Mouse (Mus musculus): ENCODE results near the gene Slc39a9. TPM values are rescaled to one million over a fixed set of nuclear protein-coding genes. Genes with fewer than 3 reads are reported as not detected.

Slc39a9 gene
- polyA plus RNA-seq, 1 experiment: 32.1 TPM

DNA sequence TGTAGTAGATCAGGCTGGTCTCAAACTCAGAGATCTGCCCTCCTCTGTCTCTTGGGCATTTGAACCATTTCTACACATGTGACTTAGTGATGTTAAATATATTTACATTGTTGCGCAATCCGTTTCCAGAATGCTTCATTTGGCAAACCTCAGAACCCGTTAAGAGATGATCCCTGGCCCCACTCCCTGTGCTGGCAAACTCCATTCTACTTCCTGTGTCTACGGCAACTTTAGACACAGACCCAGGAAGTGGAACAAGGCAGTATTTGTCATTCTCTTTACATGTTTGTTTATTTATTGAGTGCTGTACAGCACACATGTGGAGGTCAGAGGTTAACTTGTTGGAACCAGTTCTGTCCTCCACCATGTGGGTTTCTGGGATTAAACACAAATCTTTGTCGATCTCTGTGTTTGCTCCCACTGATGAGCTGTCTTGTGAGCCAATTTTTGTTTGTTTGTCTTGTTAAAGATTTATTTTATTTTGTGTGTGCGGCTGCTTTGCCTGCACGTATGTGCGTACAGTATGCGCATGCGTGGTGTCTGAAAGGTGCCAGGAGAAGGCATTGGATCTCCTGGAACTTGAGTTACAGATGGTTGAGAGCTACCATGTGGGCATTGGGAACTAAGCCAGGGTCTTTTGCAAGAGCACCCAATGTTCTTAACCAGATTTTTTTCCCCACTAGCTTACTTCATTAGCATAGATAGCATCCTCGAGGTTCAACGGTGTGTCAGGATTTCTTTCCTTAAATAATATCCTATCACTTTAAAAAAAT, 86.3 kb downstream of the Slc39a9 start:
- Histone ChIP-seq H3K4me1 (ENCODE audit: control insufficient read depth, insufficient read depth, low read length) (no peaks in the 10 kb centered on the region), H3K27ac (ENCODE audit: insufficient read depth, low read length) (no peak overlapping the region), H3K4me3 (ENCODE audit: insufficient read depth, low read length) (no peak overlapping the region)
- TF ChIP-seq POLR2A (IDR thresholded peaks at IDR 0.05; ENCODE audit: low read depth, low read length) (no peak), CTCF (IDR thresholded peaks at IDR 0.05; ENCODE audit: borderline replicate concordance, insufficient read depth, low read length) (no peak)

- H3K4me3 ChIP-seq (ENCODE audit: insufficient read depth, low read length): no peak overlapping the region
- TF ChIP-seq CTCF (IDR thresholded peaks at IDR 0.05; ENCODE audit: borderline replicate concordance, insufficient read depth, low read length) (peak; percentile 62; the same call in 1 of the 2 replicates), POLR2A (IDR thresholded peaks at IDR 0.05; ENCODE audit: low read depth, low read length) (no peak)
- no peaks in the 10 kb centered on the region for H3K4me1 ChIP-seq (ENCODE audit: control insufficient read depth, insufficient read depth, low read length)
- H3K27ac ChIP-seq (ENCODE audit: insufficient read depth, low read length): no peak overlapping the region
Observed at GRCm38 (mm10) chr12:80730567-80730966, 86.9 kb downstream of the Slc39a9 start.

Other genes starting within 250 kb of the Slc39a9 start
- gene Dcaf5, start 207.3 kb upstream of the Slc39a9 start, polyA plus RNA-seq (2011; ENCODE audit: insufficient read length, low read depth, missing spikeins): 34.5 and 45.0 TPM in 2 replicates
- 15.6 and 23.9 TPM in 2 replicates for gene Exd2, start 180.8 kb upstream of the Slc39a9 start, polyA plus RNA-seq (2011; ENCODE audit: insufficient read length, low read depth, missing spikeins)
- gene Galnt16, start 125.6 kb upstream of the Slc39a9 start, polyA plus RNA-seq (2011; ENCODE audit: insufficient read length, low read depth, missing spikeins): 3.4 and 7.8 TPM in 2 replicates
- 50.3 and 89.4 TPM in 2 replicates for gene Erh, start 458 bp downstream of the Slc39a9 start, polyA plus RNA-seq (2011; ENCODE audit: insufficient read length, low read depth, missing spikeins)
- gene Plekhd1, start 48.7 kb downstream of the Slc39a9 start, polyA plus RNA-seq (2011; ENCODE audit: insufficient read length, low read depth, missing spikeins): not detected in 2 replicates
- gene Ccdc177, start 116.8 kb downstream of the Slc39a9 start, polyA plus RNA-seq (2011; ENCODE audit: insufficient read length, low read depth, missing spikeins): not detected in 2 replicates
- gene Susd6, start 146.6 kb downstream of the Slc39a9 start, polyA plus RNA-seq (2011; ENCODE audit: insufficient read length, low read depth, missing spikeins): 73.7 and 75.3 TPM in 2 replicates